Mouse (Mus musculus): Measurements from ENCODE around the gene Gm3543.
"Not testable (repeated sequence)": the region's sequence is repeated elsewhere in the genome, so short reads cannot be mapped to it uniquely, and the experiment has no call there.

GRCm38 (mm10) chr14:41964095-41964494, 19.0 kb downstream of the Gm3543 start:
- not testable (repeated sequence) for TF ChIP-seq POLR2A (IDR thresholded peaks at IDR 0.05; ENCODE audit: low read depth, low read length); CTCF (IDR thresholded peaks at IDR 0.05; ENCODE audit: extremely low read depth, insufficient read depth, insufficient read length, insufficient replicate concordance)

Data from spleen, adult 2 months (tissue).